Mouse (Mus musculus) heart, embryonic 10.5 days (tissue): ENCODE measurements around the gene Phrf1. TPM values are rescaled to one million over a fixed set of nuclear protein-coding genes. Genes with fewer than 3 reads are reported as not detected.

Source experiments
- DNase-seq: peaks from one replicate; pipeline ENCODE4 v3.0.0-alpha.2; 2017; ENCODE audit warnings: low spot score
- H3K27ac ChIP-seq: fragments of 300-500 bp; sonication (generic); 2 replicates; pipeline ENCODE4 v1.5.1; 2016; ENCODE audit warnings: mild to moderate bottlenecking
- H3K27me3 ChIP-seq: fragments of 300-500 bp; sonication (generic); 2 replicates; pipeline ENCODE4 v1.6.1; 2016; ENCODE audit warnings: mild to moderate bottlenecking; ENCODE audit not compliant: poor library complexity, insufficient read depth, severe bottlenecking
- H3K36me3 ChIP-seq: fragments of 300-500 bp; sonication (generic); 2 replicates; pipeline ENCODE4 v1.6.1; 2016; ENCODE audit warnings: mild to moderate bottlenecking, moderate library complexity
- H3K4me1 ChIP-seq: fragments of 300-500 bp; sonication (generic); 2 replicates; pipeline ENCODE4 v1.6.1; 2016; ENCODE audit warnings: mild to moderate bottlenecking
- H3K4me3 ChIP-seq: fragments of 300-500 bp; sonication (generic); 2 replicates; pipeline ENCODE4 v1.5.1; 2016; ENCODE audit warnings: mild to moderate bottlenecking, moderate library complexity
- H3K9me3 ChIP-seq: fragments of 300-500 bp; sonication (generic); 2 replicates; pipeline ENCODE4 v1.6.1; 2016; ENCODE audit warnings: mild to moderate bottlenecking, moderate library complexity
- WGBS: fragments of 180-500 bp; shearing (Covaris S2); methylation state at CpG from one replicate; pipeline ENCODE4 v1.1.7; 2016; 5-methylcytosine and 5-hydroxymethylcytosine counted together
- polyA plus RNA-seq: library from polyadenylated mRNA; unstranded; fragments of >200 nt; fragmentation: Nextera tagmentation; extraction: Ambion mirVana; gene quantifications from 2 replicates; pipeline ENCODE4 v1.2.1, GENCODE M21; 2016

Gene Phrf1
- polyA plus RNA-seq, 1 experiment from 2014 or later, result 84.7 TPM

- peaks cover 11% of the 10 kb centered on the region for H3K36me3 ChIP-seq
- 86% methylated on average over 8 of the region's 8 CpGs for WGBS
- no peaks in the 10 kb centered on the region for H3K9me3 ChIP-seq
- H3K27ac ChIP-seq, result peak overlapping the region; percentile 49; the same call in 1 of the 2 replicates
- no peak overlapping the region for H3K4me3 ChIP-seq
- no peak for DNase-seq
- peaks cover 22% of the 10 kb centered on the region; the same call in 1 of the 2 replicates for H3K27me3 ChIP-seq
- H3K4me1 ChIP-seq, result peaks cover 26% of the 10 kb centered on the region
Measured at GRCm38 (mm10) chr7:141196619-141197282, 31.8 kb upstream of the Phrf1 start.

- Histone ChIP-seq H3K36me3 (no peaks in the 10 kb centered on the region), H3K27me3 (peaks cover 22% of the 10 kb centered on the region; the same call in 1 of the 2 replicates), H3K4me1 (peaks cover 12% of the 10 kb centered on the region), H3K27ac (no peak overlapping the region), H3K4me3 (no peak overlapping the region), H3K9me3 (no peaks in the 10 kb centered on the region)
- no peak for DNase-seq
- WGBS, result 91% methylated on average over 4 of the region's 4 CpGs
Measured at GRCm38 (mm10) chr7:141198121-141198520, 30.5 kb upstream of the Phrf1 start.

GRCm38 (mm10) chr7:141204546-141204945 is 24.0 kb upstream of the Phrf1 start:
- no peak overlapping the region for H3K4me3 ChIP-seq
- 0 out of 2 replicates have a peak, but pooled peaks cover 7% of the 10 kb centered on the region for H3K4me1 ChIP-seq
- H3K9me3 ChIP-seq, result no peaks in the 10 kb centered on the region
- no peaks in the 10 kb centered on the region for H3K36me3 ChIP-seq
- peaks cover 11% of the 10 kb centered on the region; the same call in 1 of the 2 replicates for H3K27me3 ChIP-seq
- DNase-seq, result no peak
- H3K27ac ChIP-seq, result no peak overlapping the region
- WGBS, result 74% methylated on average over 3 of the region's 3 CpGs

GRCm38 (mm10) chr7:141205504-141205903 is 23.1 kb upstream of the Phrf1 start:
- Histone ChIP-seq H3K27ac (0 out of 2 replicates have a peak overlapping the region, but pooled peaks have one; percentile 49), H3K4me3 (no peak overlapping the region), H3K4me1 (peaks cover 11% of the 10 kb centered on the region; the same call in 1 of the 2 replicates), H3K9me3 (no peaks in the 10 kb centered on the region), H3K27me3 (peaks cover 7% of the 10 kb centered on the region; the same call in 1 of the 2 replicates), H3K36me3 (no peaks in the 10 kb centered on the region)
- WGBS, result 94% methylated on average over 5 of the region's 5 CpGs
- DNase-seq, result no peak

GRCm38 (mm10) chr7:141206182-141206937 is 22.2 kb upstream of the Phrf1 start:
- Histone ChIP-seq H3K27ac (peak overlapping the region; percentile 52), H3K9me3 (no peaks in the 10 kb centered on the region), H3K4me1 (peaks cover 12% of the 10 kb centered on the region; the same call in 1 of the 2 replicates), H3K27me3 (peaks cover 13% of the 10 kb centered on the region; the same call in 1 of the 2 replicates), H3K4me3 (no peak overlapping the region), H3K36me3 (no peaks in the 10 kb centered on the region)
- no peak for DNase-seq
- 86% methylated on average over 18 of the region's 18 CpGs for WGBS

- H3K27me3 ChIP-seq, result peaks cover 16% of the 10 kb centered on the region; the same call in 1 of the 2 replicates
- H3K9me3 ChIP-seq, result no peaks in the 10 kb centered on the region
- H3K4me1 ChIP-seq, result peaks cover 22% of the 10 kb centered on the region
- WGBS, result 61% methylated on average over 3 of the region's 3 CpGs
- H3K36me3 ChIP-seq, result no peaks in the 10 kb centered on the region
- H3K27ac ChIP-seq, result peak overlapping the region; percentile 31; the same call in 1 of the 2 replicates
- H3K4me3 ChIP-seq, result no peak overlapping the region
- no peak for DNase-seq
Measured at GRCm38 (mm10) chr7:141209526-141209925, 19.1 kb upstream of the Phrf1 start.

GRCm38 (mm10) chr7:141210137-141210536 is 18.4 kb upstream of the Phrf1 start:
- H3K4me3 ChIP-seq, result no peak overlapping the region
- H3K27me3 ChIP-seq, result peaks cover 16% of the 10 kb centered on the region; the same call in 1 of the 2 replicates
- no peaks in the 10 kb centered on the region for H3K36me3 ChIP-seq
- no peak for DNase-seq
- 64% methylated on average over 12 of the region's 12 CpGs for WGBS
- H3K27ac ChIP-seq, result peak overlapping the region; percentile 24
- H3K9me3 ChIP-seq, result no peaks in the 10 kb centered on the region
- H3K4me1 ChIP-seq, result peaks cover 25% of the 10 kb centered on the region

- H3K27me3 ChIP-seq, result peaks cover 16% of the 10 kb centered on the region; the same call in 1 of the 2 replicates
- peak overlapping the region; percentile 24 for H3K27ac ChIP-seq
- 82% methylated on average over 14 of the region's 14 CpGs for WGBS
- H3K4me3 ChIP-seq, result no peak overlapping the region
- no peak for DNase-seq
- H3K4me1 ChIP-seq, result peaks cover 27% of the 10 kb centered on the region
- no peaks in the 10 kb centered on the region for H3K36me3 ChIP-seq
- H3K9me3 ChIP-seq, result no peaks in the 10 kb centered on the region
Measured at GRCm38 (mm10) chr7:141210606-141211131, 17.9 kb upstream of the Phrf1 start.

- Histone ChIP-seq H3K27me3 (peaks cover 10% of the 10 kb centered on the region; the same call in 1 of the 2 replicates), H3K9me3 (no peaks in the 10 kb centered on the region), H3K27ac (no peak overlapping the region; the same call in 1 of the 2 replicates), H3K4me1 (peaks cover 44% of the 10 kb centered on the region), H3K36me3 (peaks cover 11% of the 10 kb centered on the region), H3K4me3 (no peak overlapping the region)
- DNase-seq, result no peak
- 76% methylated on average over 3 of the region's 3 CpGs for WGBS
Measured at GRCm38 (mm10) chr7:141213133-141213532, 15.5 kb upstream of the Phrf1 start.

- 91% methylated on average over 11 of the region's 11 CpGs for WGBS
- peak within 1 kb of the TSS; percentile 80 for H3K27ac ChIP-seq
- H3K27me3 ChIP-seq, result peaks cover 8% of the 10 kb centered on the region; the same call in 1 of the 2 replicates
- H3K9me3 ChIP-seq, result no peaks in the 10 kb centered on the region
- H3K36me3 ChIP-seq, result peaks cover 13% of the 10 kb centered on the region
- H3K4me1 ChIP-seq, result peaks cover 44% of the 10 kb centered on the region
- DNase-seq, result no peak
- peak within 1 kb of the TSS; percentile 75 for H3K4me3 ChIP-seq
Measured at GRCm38 (mm10) chr7:141213605-141214235, 14.9 kb upstream of the Phrf1 start, which contains the start of gene Lmntd2. Lmntd2 (minus strand) TSS chr7:141214080.

- Histone ChIP-seq H3K9me3 (no peaks in the 10 kb centered on the region), H3K36me3 (peaks cover 19% of the 10 kb centered on the region), H3K4me1 (peaks cover 45% of the 10 kb centered on the region), H3K4me3 (no peak overlapping the region), H3K27ac (0 out of 2 replicates have a peak overlapping the region, but pooled peaks have one; percentile 48), H3K27me3 (peaks cover 8% of the 10 kb centered on the region; the same call in 1 of the 2 replicates)
- DNase-seq, result peak; percentile 69
- WGBS, result 83% methylated on average over 3 of the region's 3 CpGs
Measured at GRCm38 (mm10) chr7:141214310-141214709, 14.3 kb upstream of the Phrf1 start.
